Mouse (Mus musculus) liver, embryonic 16.5 days (tissue): ENCODE measurements around the gene Ndrg3. TPM values are rescaled to one million over a fixed set of nuclear protein-coding genes. Genes with fewer than 3 reads are reported as not detected.
"Not testable (repeated sequence)": the region's sequence is repeated elsewhere in the genome, so short reads cannot be mapped to it uniquely, and the experiment has no call there.

Source experiments
- ATAC-seq: fragments of 200-750 bp; cut with Nextera tagmentation; 2 replicates; pipeline ENCODE4 v1.8.0; 2017; ENCODE audit warnings: low read depth, mild to moderate bottlenecking, moderate number of reproducible peaks, moderate library complexity
- H3K27ac ChIP-seq: fragments of 300-500 bp; sonication (generic); 2 replicates; pipeline ENCODE4 v1.5.1; 2014; ENCODE audit warnings: mild to moderate bottlenecking, low read length
- H3K27me3 ChIP-seq: fragments of 300-500 bp; sonication (generic); 2 replicates; pipeline ENCODE4 v1.6.1; 2014; ENCODE audit warnings: low read depth, low read length, mixed read lengths; ENCODE audit not compliant: control insufficient read depth, insufficient read depth
- H3K36me3 ChIP-seq: fragments of 300-500 bp; sonication (generic); 2 replicates; pipeline ENCODE4 v1.6.1; 2014; ENCODE audit warnings: mild to moderate bottlenecking; ENCODE audit not compliant: control insufficient read depth, insufficient read depth
- H3K4me1 ChIP-seq: fragments of 300-500 bp; sonication (generic); 2 replicates; pipeline ENCODE4 v1.6.1; 2014; ENCODE audit warnings: low read depth, low read length, mixed read lengths; ENCODE audit not compliant: control insufficient read depth
- H3K4me2 ChIP-seq: fragments of 300-500 bp; sonication (generic); 2 replicates; pipeline ENCODE4 v1.6.1; 2014; ENCODE audit warnings: low read depth, low read length, mixed read lengths
- H3K4me3 ChIP-seq: fragments of 300-500 bp; sonication (generic); 2 replicates; pipeline ENCODE4 v1.5.1; 2014; ENCODE audit warnings: low read depth, mild to moderate bottlenecking, low read length
- H3K9ac ChIP-seq: fragments of 300-500 bp; sonication (generic); 2 replicates; pipeline ENCODE4 v1.6.1; 2014; ENCODE audit warnings: low read depth, low read length
- H3K9me3 ChIP-seq: fragments of 300-500 bp; sonication (generic); replicated peaks from 2 replicates; pipeline ENCODE4 v1.6.1; 2016; ENCODE audit warnings: low read length; ENCODE audit not compliant: control insufficient read depth
- WGBS: fragments of 180-500 bp; shearing (Covaris S2); extraction: QIAGEN DNeasy Blood & Tissue Kit; methylation state at CpG from one replicate; pipeline ENCODE4 v1.1.7; 2014; ENCODE audit not compliant: insufficient replicate concordance; 5-methylcytosine and 5-hydroxymethylcytosine counted together
- polyA plus RNA-seq: library from polyadenylated mRNA; unstranded; fragments of >200 nt; fragmentation: Nextera tagmentation; extraction: Ambion mirVana; gene quantifications from 2 replicates; pipeline ENCODE4 v1.2.1, GENCODE M21; 2015

Ndrg3 gene
- polyA plus RNA-seq, 1 experiment from 2014 or later: 30.8 TPM

- Histone ChIP-seq H3K4me1 (peaks cover 18% of the 10 kb centered on the region), H3K36me3 (no peaks in the 10 kb centered on the region), H3K27me3 (no peaks in the 10 kb centered on the region; the same call in 1 of the 2 replicates), H3K9me3 (no peaks in the 10 kb centered on the region), H3K4me3 (no peak overlapping the region), H3K27ac (no peak overlapping the region), H3K9ac (no peak overlapping the region), H3K4me2 (no peak overlapping the region)
- ATAC-seq: no peak
- 49% methylated on average over 15 of the region's 15 CpGs for WGBS
Observed at GRCm38 (mm10) chr2:156894496-156895265, 97.2 kb downstream of the Ndrg3 start.

GRCm38 (mm10) chr2:156892821-156893220 lies 99.0 kb downstream of the Ndrg3 start:
- no peak overlapping the region for H3K4me3 ChIP-seq
- H3K27ac ChIP-seq: no peak overlapping the region
- H3K9me3 ChIP-seq: no peaks in the 10 kb centered on the region
- ATAC-seq: no peak
- H3K27me3 ChIP-seq: no peaks in the 10 kb centered on the region
- H3K4me2 ChIP-seq: no peak overlapping the region
- no peak overlapping the region for H3K9ac ChIP-seq
- WGBS: 72% methylated on average over 6 of the region's 6 CpGs
- H3K4me1 ChIP-seq: peaks cover 11% of the 10 kb centered on the region
- H3K36me3 ChIP-seq: no peaks in the 10 kb centered on the region

GRCm38 (mm10) chr2:156892240-156892639 lies 99.6 kb downstream of the Ndrg3 start:
- H3K36me3 ChIP-seq: no peaks in the 10 kb centered on the region
- WGBS: 54% methylated on average over 3 of the region's 3 CpGs
- ATAC-seq: no peak
- no peak overlapping the region for H3K27ac ChIP-seq
- no peaks in the 10 kb centered on the region for H3K9me3 ChIP-seq
- no peak overlapping the region for H3K4me2 ChIP-seq
- no peak overlapping the region for H3K9ac ChIP-seq
- no peak overlapping the region for H3K4me3 ChIP-seq
- no peaks in the 10 kb centered on the region for H3K27me3 ChIP-seq
- peaks cover 9% of the 10 kb centered on the region for H3K4me1 ChIP-seq

- H3K9ac ChIP-seq: no peak overlapping the region
- no peaks in the 10 kb centered on the region for H3K9me3 ChIP-seq
- H3K27me3 ChIP-seq: no peaks in the 10 kb centered on the region
- H3K4me3 ChIP-seq: no peak overlapping the region
- H3K36me3 ChIP-seq: no peaks in the 10 kb centered on the region
- H3K4me1 ChIP-seq: peaks cover 11% of the 10 kb centered on the region
- no peak overlapping the region for H3K4me2 ChIP-seq
- no peak overlapping the region for H3K27ac ChIP-seq
- no peak for ATAC-seq
- 47% methylated on average over 3 of the region's 3 CpGs for WGBS
Observed at GRCm38 (mm10) chr2:156888490-156888889, 103.4 kb downstream of the Ndrg3 start.

GRCm38 (mm10) chr2:156887017-156887416 lies 104.8 kb downstream of the Ndrg3 start, which contains the start of gene Sla2:
Sla2 (minus strand) TSS chr2:156887192.
- 28% methylated on average over 6 of the region's 6 CpGs for WGBS
- Histone ChIP-seq H3K27me3 (no peaks in the 10 kb centered on the region), H3K9me3 (no peaks in the 10 kb centered on the region), H3K4me2 (no peak within 1 kb of the TSS), H3K27ac (no peak within 1 kb of the TSS), H3K36me3 (no peaks in the 10 kb centered on the region), H3K9ac (no peak within 1 kb of the TSS), H3K4me3 (no peak within 1 kb of the TSS), H3K4me1 (peaks cover 24% of the 10 kb centered on the region)
- ATAC-seq: no peak

GRCm38 (mm10) chr2:156886084-156886631 lies 105.7 kb downstream of the Ndrg3 start:
- Histone ChIP-seq H3K4me1 (peaks cover 28% of the 10 kb centered on the region), H3K4me3 (no peak overlapping the region)

GRCm38 (mm10) chr2:156885666-156886065 lies 106.2 kb downstream of the Ndrg3 start:
- H3K4me2 ChIP-seq, H3K9ac ChIP-seq, H3K4me3 ChIP-seq, H3K9me3 ChIP-seq, H3K36me3 ChIP-seq, H3K27ac ChIP-seq, ATAC-seq, H3K27me3 ChIP-seq: not testable (repeated sequence)
- peaks cover 28% of the 10 kb centered on the region for H3K4me1 ChIP-seq
- 71% methylated on average over 2 of the region's 2 CpGs for WGBS

More at GRCm38 (mm10) chr2:156886084-156886631, 105.7 kb downstream of the Ndrg3 start:
- no peak for ATAC-seq
- no peaks in the 10 kb centered on the region for H3K9me3 ChIP-seq
- H3K36me3 ChIP-seq: no peaks in the 10 kb centered on the region
- no peak overlapping the region for H3K9ac ChIP-seq
- 49% methylated on average over 10 of the region's 10 CpGs for WGBS
- no peaks in the 10 kb centered on the region for H3K27me3 ChIP-seq
- no peak overlapping the region for H3K4me2 ChIP-seq
- no peak overlapping the region for H3K27ac ChIP-seq

GRCm38 (mm10) chr2:156884396-156885211 lies 107.3 kb downstream of the Ndrg3 start:
- ATAC-seq: peak; percentile 39
- H3K4me3 ChIP-seq: no peak overlapping the region
- H3K27ac ChIP-seq: peak overlapping the region; percentile 59; the same call in 1 of the 2 replicates
- no peaks in the 10 kb centered on the region for H3K27me3 ChIP-seq
- WGBS: 54% methylated on average over 10 of the region's 10 CpGs
- no peaks in the 10 kb centered on the region for H3K9me3 ChIP-seq
- peaks cover 30% of the 10 kb centered on the region for H3K4me1 ChIP-seq
- H3K4me2 ChIP-seq: peak overlapping the region; percentile 21
- H3K36me3 ChIP-seq: no peaks in the 10 kb centered on the region
- peak overlapping the region; percentile 36 for H3K9ac ChIP-seq
